Mouse (Mus musculus) right cerebral cortex, postnatal 36 days (tissue): ENCODE results near the gene Hmgcs1.
"Not testable (repeated sequence)": the region's sequence is repeated elsewhere in the genome, so short reads cannot be mapped to it uniquely, and the experiment has no call there.

Experiments
- DNase-seq, 2 experiments: peaks; one replicate each; pipeline ENCODE4 v3.0.0; 2022; ENCODE audit warnings: low spot score in 2 of 2, mixed read lengths in 1 of 2

Hmgcs1 gene

DNA sequence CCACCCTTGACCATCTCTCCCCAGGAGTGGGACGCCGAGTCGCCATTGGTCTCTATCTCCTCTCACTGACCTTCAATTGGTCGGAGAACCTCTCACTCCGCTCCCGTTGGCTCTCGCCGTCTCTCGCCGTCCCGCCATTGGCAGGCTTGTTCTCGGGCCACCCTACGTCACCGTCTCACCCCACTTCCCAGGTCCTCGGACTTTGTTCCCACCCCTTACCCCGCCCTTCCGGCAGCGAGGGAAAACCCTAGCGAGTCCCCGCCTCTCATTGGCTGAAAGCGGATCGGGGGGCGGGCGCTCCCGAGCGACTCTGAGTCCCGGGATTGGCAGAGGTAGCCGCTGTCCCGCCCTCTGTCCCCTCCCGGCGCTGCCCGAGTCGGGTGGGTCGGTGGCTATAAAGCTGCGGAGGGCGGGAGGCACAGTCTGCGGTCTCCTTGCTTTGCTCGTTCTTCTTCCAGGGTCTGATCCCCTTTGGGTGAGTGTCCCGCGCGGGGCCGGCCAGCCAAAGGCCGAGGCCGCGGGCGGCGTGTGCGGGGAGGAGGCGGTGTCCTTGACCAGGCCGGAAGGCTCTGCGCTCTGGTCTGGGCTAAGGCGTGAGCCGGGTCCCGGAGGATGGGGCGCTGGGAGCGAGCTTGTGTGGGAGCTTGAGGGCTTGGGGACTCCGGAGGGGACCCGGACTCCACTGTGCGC lies at the start of gene Hmgcs1:
Gene Hmgcs1, plus strand, starts transcription at position 341 of the 690 bp plus-strand sequence.
- peak; percentile 99 to 100 for DNase-seq

- no peak for DNase-seq
These were observed 49.7 kb upstream of the Hmgcs1 start for GRCm38 (mm10) chr13:119640504-119640903.

DNA sequence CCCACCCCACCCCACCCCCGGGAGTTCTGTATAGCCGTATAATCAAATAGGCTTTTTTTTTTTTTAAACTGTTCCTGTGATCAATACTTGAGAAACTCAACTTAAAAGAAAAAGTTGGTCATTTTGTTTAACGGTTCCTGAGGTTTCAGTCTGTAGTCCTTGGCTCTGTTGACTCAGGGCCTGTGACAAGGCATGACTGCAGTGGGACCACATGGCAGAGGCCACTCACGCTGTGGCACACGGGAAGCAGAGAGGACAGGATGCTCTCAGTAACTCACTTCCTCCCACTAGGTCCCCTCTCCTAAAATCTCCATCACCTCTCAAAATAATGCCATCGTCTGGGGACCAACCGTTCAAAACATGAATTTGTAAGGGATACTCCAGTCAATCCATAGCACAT lies 49.0 kb upstream of the Hmgcs1 start:
- no peak for DNase-seq

- no peak for DNase-seq
These were observed 45.4 kb upstream of the Hmgcs1 start for GRCm38 (mm10) chr13:119644769-119645168.

DNA sequence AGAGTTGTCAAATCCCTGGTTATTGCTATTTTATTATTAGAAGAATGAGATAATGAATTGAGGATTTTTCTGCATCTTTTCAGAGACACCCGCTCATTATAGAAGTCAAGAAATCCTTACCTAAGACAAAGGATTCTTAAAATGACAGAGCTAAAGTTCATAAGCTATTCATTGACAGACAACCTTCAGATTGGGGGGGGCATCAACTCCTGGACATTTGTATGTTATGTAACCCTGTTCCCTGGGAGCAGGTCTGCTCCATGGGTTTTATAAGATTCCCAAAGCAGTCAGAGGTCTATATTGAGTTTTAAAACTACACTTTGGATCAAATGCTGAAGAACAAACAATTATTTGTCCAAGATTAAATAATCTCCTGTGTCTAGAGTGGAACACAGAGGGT lies 43.7 kb upstream of the Hmgcs1 start:
- no peak for DNase-seq

- peak; percentile 63 to 72 for DNase-seq
These were observed 41.1 kb upstream of the Hmgcs1 start for GRCm38 (mm10) chr13:119648891-119649698.

DNA sequence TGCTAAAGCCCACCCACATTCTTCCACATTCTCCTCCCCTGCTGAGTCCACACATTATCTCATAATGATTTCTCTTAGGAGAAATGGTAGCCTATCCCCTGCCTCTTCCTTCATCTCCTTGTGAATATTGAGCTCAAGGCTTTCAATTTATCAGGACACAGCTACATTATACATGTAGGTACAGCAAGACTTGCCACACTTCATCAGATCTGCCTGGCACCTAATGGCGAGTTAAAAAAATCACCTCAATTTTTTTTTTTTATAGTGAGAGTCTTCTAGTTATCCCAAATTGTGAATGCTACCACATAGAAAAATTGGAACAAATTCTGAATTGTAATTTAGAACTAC lies 40.5 kb upstream of the Hmgcs1 start:
- no peak for DNase-seq

- no peak for DNase-seq
These were observed 35.4 kb upstream of the Hmgcs1 start for GRCm38 (mm10) chr13:119654734-119655133.

GRCm38 (mm10) chr13:119656246-119656645 lies 33.9 kb upstream of the Hmgcs1 start:
- no peak for DNase-seq

DNA sequence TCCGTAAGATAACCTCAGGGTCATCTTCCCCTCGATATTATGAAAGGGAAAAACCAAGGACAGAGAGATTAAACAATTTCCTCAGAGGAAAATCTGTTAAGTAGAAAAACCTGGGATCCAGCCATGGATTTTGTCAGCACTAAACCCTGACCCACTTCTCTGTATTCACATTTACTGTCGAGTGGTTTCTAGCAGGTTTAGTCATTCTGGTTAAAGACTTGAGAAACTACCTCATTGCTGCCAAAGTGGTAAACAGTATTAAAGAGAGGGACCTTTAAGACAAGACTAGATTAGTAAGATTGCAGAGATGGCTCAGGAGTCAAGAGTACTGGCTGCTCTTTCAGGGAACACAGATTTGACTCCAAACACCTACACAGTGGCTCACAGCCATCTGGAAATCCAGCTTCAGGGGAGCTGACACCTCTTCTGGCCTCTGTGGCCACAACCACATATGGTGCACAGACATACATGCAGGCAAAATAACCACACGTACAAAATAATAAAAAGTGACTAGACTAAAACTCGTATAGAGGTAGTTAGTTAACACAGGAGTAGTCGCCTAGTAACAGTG lies 33.2 kb upstream of the Hmgcs1 start:
- DNase-seq: no peak

- DNase-seq: peak in 1 of 2 experiments; percentile 33
These were observed 28.8 kb upstream of the Hmgcs1 start for GRCm38 (mm10) chr13:119661420-119661819.

DNA sequence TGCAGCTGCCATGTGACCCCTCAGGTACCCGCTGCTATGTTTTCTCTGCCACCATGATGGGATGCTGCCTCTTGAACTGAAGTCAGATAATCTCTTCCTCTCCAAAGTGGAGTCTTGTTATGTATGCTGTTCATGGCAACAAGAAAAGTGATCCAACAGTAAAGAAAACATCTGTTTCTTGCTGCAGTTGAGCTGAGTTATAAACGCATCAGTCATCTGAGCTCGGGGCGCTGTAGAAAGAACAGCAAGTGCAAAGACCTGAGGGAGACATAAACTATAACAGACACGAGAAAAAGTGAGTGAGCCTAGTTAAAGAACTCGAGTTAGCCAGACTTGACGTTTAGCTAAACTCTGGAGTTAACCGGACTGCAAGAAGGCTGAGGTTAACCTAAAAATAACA lies 11.4 kb upstream of the Hmgcs1 start:
- DNase-seq: no peak

DNA sequence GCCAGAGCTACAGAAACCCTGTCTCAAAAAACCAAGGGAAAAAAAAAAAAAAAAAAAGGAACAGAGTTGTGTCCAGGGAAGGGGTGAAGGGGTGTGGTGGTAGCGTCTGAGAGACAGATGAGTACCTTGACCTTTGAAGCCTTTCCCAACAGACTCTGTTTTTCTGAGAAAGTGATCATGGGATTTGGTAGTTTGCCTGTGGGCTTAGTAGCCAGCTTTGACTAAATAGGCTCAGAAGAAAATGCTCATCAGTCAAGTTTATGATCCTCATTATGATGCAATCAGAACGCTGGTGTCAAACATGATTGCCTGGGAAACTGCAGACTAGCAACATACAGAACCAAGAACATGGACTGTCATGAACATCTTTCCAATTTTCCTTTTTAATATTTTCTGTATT lies 10.5 kb upstream of the Hmgcs1 start:
- DNase-seq: no peak

GRCm38 (mm10) chr13:119681161-119681560 lies 9.0 kb upstream of the Hmgcs1 start:
- no peak for DNase-seq

- DNase-seq: no peak
These were observed 5.6 kb upstream of the Hmgcs1 start for GRCm38 (mm10) chr13:119684416-119685177.

DNA sequence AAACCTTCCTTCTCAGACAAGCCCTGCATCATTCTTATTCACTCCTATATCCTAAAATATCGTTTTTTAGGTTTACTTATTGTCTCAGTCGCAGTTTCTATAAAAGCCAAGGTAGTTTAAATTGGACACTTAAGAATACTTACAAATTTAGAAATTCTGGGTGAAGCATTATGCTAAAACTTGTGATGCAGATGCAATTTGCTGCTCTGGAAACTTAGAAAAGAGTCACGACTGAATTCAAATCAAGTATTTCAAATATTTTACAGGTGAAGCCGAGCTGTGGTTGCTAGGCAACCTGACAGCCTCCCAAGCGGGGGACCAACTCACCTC lies 505 bp upstream of the Hmgcs1 start:
- no peak for DNase-seq

GRCm38 (mm10) chr13:119690876-119691620 lies 869 bp downstream of the Hmgcs1 start:
- DNase-seq: no peak

DNA sequence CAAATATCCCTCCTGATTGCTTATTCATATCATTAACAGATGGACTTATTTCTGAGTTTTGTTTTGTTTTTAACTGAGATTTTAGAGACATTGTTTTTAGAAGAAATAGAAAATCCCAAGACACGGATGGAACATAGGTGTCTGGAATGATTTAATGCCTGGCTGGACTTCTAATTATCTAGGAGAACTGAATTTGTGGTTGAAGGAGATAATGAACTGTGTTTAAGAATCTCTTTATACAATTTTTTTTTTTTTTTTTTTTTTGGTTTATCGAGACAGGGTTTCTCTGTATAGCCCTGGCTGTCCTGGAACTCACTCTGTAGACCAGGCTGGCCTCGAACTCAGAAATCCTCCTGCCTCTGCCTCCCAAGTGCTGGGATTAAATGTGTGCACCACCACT lies 1.8 kb downstream of the Hmgcs1 start:
- DNase-seq: not testable (repeated sequence)

- DNase-seq: no peak
These were observed 5.5 kb downstream of the Hmgcs1 start for GRCm38 (mm10) chr13:119695676-119696075.

- no peak for DNase-seq
These were observed 6.3 kb downstream of the Hmgcs1 start for GRCm38 (mm10) chr13:119696496-119696895.

- DNase-seq: no peak
These were observed 8.3 kb downstream of the Hmgcs1 start for GRCm38 (mm10) chr13:119698436-119698835.

DNA sequence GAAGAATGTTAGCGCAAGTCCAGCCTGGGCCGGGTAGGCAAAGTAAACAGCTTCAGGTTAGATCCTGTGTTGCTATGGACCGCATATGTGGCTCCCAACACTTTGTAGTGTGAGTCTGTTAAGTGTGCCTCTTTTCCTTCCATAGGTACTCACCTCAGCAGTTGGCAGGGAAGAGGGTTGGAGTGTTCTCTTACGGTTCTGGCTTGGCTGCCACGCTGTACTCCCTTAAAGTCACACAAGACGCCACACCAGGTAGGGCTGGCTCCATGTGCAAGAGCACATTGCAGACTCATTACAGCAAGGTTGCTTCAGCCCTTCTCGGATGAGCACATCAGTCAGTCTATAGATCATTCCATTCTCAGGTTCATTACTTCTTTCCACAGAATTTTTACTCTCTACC lies 14.1 kb downstream of the Hmgcs1 start:
- no peak for DNase-seq
